Mouse (Mus musculus) kidney, postnatal 14 days (tissue): ENCODE results near the gene Ubqln2.

Source experiments
- DNase-seq: peaks from one replicate; pipeline ENCODE4 v3.0.0; 2022; ENCODE audit warnings: mixed read lengths

Gene Ubqln2

GRCm38 (mm10) chrX:153497688-153498516 is at the start of gene Ubqln2:
Gene Ubqln2, plus strand, starts transcription at chrX:153498227.
- peak; percentile 86 for DNase-seq

- no peak for DNase-seq
Measured at GRCm38 (mm10) chrX:153451946-153452345, 46.1 kb upstream of the Ubqln2 start.

- no peak for DNase-seq
Measured at GRCm38 (mm10) chrX:153476760-153477248, 21.2 kb upstream of the Ubqln2 start.

- no peak for DNase-seq
Measured at GRCm38 (mm10) chrX:153492326-153492725, 5.7 kb upstream of the Ubqln2 start.

- no peak for DNase-seq
Measured at GRCm38 (mm10) chrX:153498665-153499293, 752 bp downstream of the Ubqln2 start.

- peak; percentile 0 for DNase-seq
Measured at GRCm38 (mm10) chrX:153499294-153500046, 1.4 kb downstream of the Ubqln2 start.

GRCm38 (mm10) chrX:153500047-153500345 is 2.0 kb downstream of the Ubqln2 start:
- peak; percentile 0 for DNase-seq

GRCm38 (mm10) chrX:153505954-153506353 is 7.9 kb downstream of the Ubqln2 start:
- peak; percentile 33 for DNase-seq

GRCm38 (mm10) chrX:153515491-153515890 is 17.5 kb downstream of the Ubqln2 start:
- no peak for DNase-seq

- DNase-seq, result peak; percentile 7
Measured at GRCm38 (mm10) chrX:153528399-153528798, 30.4 kb downstream of the Ubqln2 start.
